In the genomic region with DNA sequence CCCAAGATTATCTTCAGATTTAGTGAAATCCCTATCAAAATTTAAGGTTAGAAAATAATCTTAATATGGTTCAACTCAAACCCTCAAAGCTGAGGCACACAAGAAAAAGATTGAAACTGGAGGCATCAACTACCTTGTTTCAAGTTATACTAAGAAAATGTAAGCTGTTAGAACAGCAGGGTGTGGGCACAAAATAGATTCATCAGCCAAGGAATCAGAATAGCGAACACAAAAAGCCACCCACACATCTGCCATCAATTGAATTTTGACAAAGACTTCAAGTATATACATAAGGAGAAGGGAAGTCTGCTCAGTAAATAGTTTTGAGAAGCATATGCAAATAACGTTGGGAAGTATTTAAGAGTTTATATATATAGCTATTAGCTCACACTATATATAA, we compare ENCODE assay signal across 16 mouse cellular contexts.
DNase-seq lines count a peak whose midpoint lies in the region.
"Had no signal": no experiment of that assay in that cellular context is flagged by ENCODE, and none has a peak within 500 bp of the region (broad histone marks: within the 10 kb centered on the region; RNA-seq: fewer than 3 reads in every experiment).

No protein-coding gene starts in this region.

- peak; percentile 6 for DNase-seq in layer of hippocampus, adult 11-12 months (ENCODE audit: low spot score)
- no peak for DNase-seq in layer of hippocampus, postnatal 10 days (ENCODE audit: low spot score in 2 of 2)
- DNase-seq in left cerebral cortex, adult 11 months (ENCODE audit: low spot score) = peak; percentile 6
- no peak for DNase-seq in left cerebral cortex, adult 18-20 months (ENCODE audit: low spot score in 2 of 2)
- peak; percentile 22 for DNase-seq in layer of hippocampus, adult 9-10 months (ENCODE audit: low spot score)
- no peak for DNase-seq in spleen, postnatal 14 days (ENCODE audit: low spot score in 2 of 2)
- DNase-seq in heart, adult 8-10 months (ENCODE audit: low spot score) = no peak
- DNase-seq: adrenal gland, adult 8-10 months; adrenal gland, postnatal 25 days; cerebellum, adult 18-20 months; cerebellum, adult 9-11 months; cerebellum, postnatal 25 days; gastrocnemius, postnatal 25 days; heart, adult 18-20 months; heart, postnatal 14 days; heart, postnatal 4 days had no signal

Comparison
In these comparisons a context has a peak if more than half of its experiments do, and no peak if none do; other contexts are left out.
1. DNase-seq: peak in layer of hippocampus, adult 11-12 months (single experiment), left cerebral cortex, adult 11 months (single experiment) and layer of hippocampus, adult 9-10 months (single experiment); none in layer of hippocampus, postnatal 10 days (0 of 2), left cerebral cortex, adult 18-20 months (0 of 2), spleen, postnatal 14 days (0 of 2) and heart, adult 8-10 months (single experiment).